Mouse (Mus musculus): Measurements from ENCODE around the gene Vmn1r19.
"Not testable (repeated sequence)": the region's sequence is repeated elsewhere in the genome, so short reads cannot be mapped to it uniquely, and the experiment has no call there.

The Vmn1r19 gene

DNA sequence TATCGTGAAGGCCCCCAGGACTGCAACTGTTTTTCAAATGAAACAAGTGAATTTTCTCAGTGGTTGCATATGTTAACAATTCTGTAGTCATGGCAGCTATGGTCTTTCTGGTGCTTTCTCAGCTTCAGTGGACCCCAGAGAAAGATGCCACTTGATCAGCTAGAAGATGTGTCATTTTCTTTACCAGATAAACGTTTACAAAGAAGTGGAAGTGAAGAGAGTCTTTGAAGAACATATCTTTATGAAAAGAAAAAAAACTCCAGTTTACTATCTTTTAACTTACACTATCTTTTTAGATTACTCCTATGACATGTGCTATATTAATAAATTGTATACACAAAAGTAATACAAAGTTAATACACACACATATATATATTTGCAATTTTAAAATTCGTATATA is at the start of gene Vmn1r19:
TSS of gene Vmn1r19 (plus strand) at position 301 of the 400 bp plus-strand sequence.
- DNase-seq, result not testable (repeated sequence)

- DNase-seq, result no peak
Observed at GRCm38 (mm10) chr6:57356864-57357263, 46.7 kb upstream of the Vmn1r19 start.

DNA sequence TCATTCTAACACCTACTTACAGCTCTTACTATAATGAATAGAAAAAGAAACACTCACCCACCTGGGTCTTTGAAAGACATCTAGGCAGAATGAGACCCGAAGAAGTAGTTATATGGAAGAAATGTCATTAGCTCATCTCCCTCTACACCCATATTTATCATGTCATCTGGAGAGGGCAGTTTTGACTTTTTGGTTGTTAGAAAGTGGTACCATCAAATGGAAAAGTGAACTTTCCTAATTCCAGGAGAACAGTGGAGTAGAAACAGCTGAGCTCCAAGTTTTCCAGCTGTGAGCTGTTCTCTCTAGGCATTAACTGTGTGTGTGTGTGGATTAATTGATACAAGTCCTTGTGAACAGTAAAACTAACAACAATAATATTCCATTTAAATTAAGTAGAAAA is 40.0 kb upstream of the Vmn1r19 start, which contains the start of gene Vmn1r17:
TSS of gene Vmn1r17 (minus strand) at position 101 of the 400 bp plus-strand sequence.
- DNase-seq, result no peak

GRCm38 (mm10) chr6:57365866-57366265 is 37.7 kb upstream of the Vmn1r19 start:
- not testable (repeated sequence) for DNase-seq

- DNase-seq, result no peak
Observed at GRCm38 (mm10) chr6:57367496-57367895, 36.1 kb upstream of the Vmn1r19 start.

GRCm38 (mm10) chr6:57395683-57396082 is 7.9 kb upstream of the Vmn1r19 start, which contains the start of gene Vmn1r18:
Vmn1r18 (minus strand) TSS chr6:57395783.
- no peak for DNase-seq

DNA sequence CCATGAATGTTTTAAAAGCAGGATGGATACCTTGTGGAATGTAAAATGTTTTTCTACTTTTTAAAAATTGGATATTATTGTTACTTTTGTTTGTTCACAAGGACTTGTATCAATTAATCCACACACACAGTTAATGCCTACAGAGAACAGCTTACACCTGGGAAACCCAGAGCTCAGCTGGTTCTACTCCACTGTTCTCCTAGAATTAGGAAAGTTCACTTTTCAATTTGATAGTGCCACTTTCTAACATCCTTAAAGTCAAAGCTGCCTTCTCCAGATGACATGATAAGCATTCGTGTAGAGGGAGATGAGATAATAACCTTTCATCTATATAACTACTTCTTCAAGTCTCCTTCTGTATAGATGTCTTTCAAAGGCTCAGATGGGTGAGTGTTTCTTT is 25.1 kb downstream of the Vmn1r19 start, which contains the start of gene Vmn1r20:
TSS of gene Vmn1r20 (plus strand) at position 301 of the 400 bp plus-strand sequence.
- no peak for DNase-seq

DNA sequence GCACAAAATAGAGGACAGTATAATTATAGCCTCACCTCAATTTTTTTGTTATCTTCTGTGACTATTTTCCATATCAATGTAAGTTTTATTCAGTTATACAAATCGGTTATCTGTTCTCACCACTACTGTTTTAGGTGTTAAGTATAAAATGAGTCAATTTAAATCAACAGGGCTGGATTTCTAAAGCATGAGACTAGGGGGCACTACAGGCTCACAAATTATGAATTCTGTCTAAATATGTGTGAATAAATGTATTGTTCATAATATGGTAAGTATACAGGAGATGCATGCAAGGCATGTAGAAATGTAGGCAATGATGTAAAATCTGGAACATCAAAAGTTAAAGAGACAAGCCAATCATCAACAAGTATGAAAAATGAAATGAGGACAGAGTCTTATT is 27.6 kb downstream of the Vmn1r19 start:
- DNase-seq, result no peak
